Mouse (Mus musculus) ovary, postnatal 36 days (tissue): ENCODE results near the gene H2-D1.
A peak's percentile ranks its signal among the peaks of the same experiment; 100 is the strongest.
"Not testable (repeated sequence)": the region's sequence is repeated elsewhere in the genome, so short reads cannot be mapped to it uniquely, and the experiment has no call there.

Experiments
- DNase-seq: peaks from one replicate; pipeline ENCODE4 v3.0.0; 2022; ENCODE audit warnings: low spot score, mixed read lengths

H2-D1 gene

DNA sequence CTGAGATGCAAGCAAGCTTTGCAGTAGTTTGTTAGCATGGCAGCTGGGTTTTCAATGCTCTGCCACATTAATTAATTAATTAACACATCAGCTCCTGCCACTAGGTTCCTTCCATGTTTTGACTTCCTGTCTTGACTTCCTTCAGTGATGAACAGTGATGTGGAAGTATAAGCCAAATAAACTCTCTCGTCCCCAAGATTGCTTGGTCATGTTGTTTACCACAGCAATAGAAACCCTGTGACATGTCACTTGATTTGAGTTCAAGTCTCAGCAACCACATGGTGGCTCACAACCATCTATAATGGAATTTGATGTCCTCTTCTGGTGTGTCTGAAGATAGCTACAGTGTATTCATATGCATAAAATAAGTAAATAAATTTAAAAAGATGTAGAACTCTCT lies 5.2 kb upstream of the H2-D1 start:
- no peak for DNase-seq

DNA sequence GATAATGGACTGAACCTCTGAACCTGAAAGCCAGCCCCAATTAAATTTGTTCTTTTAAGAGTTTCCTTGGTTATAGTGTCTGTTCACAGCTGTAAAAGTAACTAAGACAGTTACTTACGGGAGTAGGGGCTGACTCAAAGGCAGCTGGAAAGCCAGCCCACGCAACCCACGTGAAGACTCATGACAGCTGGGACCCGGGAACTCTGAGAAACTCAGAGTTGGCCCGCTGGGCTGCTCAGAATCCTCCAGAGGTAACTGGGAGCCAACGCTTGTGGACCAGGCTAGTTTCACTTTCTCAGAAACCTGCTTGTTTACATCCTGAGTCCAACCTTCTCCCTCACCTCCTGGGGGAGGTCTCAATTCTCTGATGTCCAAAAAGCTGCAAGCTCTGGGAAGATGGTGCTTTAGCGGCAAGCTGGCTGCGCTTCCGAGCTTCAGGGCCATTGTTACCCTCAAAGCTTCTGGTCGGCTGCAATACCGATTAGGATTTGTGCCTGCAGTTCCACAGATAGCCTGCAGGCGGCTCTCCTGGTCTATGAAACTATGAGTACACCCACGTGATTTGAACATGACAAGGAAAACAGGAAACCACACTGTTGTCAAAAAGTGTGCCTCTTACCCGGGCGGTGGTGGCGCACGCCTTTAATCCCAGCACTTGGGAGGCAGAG lies 4.6 kb upstream of the H2-D1 start:
- DNase-seq = peak; percentile 89

DNA sequence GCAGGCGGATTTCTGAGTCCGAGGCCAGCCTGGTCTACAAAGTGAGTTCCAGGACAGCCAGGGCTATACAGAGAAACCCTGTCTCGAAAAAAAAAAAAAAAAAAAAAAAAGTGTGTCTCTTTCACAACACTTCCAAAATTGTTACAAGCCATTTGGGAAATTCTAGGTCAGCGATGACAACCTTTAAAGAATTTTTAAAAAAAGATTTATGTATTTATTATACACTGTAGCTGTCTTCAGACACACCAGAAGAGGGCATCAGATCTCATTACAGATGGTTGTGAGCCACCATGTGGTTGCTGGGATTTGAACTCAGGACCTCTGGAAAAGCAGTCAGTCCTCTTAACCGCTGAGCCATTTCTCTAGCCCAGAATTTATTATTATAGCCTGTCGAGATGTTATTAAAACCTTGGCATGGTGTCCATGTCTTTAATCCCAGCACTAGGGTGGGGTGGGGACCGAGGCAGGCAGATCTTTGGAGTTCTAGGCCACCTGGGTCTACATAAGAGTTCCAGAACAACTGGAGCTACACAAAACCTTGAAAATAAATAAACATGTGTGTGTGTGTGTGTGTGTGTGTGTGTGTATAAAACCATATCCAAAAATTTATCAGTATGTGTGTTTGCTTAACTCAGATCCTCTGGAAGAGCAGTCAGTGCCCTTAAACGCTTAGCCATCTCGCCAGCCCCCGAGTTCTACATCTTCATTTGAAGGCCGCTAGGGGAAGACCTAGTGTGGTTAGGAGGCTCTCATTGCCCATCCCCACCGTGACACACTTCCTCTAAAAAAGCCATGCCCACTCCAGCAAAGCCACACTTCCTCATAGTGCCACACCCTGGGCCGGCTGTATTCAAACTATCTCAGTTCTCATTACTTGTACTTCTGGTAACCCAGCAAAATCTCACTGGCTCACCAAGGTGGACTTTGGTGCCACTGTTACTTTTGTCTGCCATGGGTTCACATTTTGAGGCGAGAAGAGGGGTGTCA lies 3.7 kb upstream of the H2-D1 start:
- no peak for DNase-seq

DNA sequence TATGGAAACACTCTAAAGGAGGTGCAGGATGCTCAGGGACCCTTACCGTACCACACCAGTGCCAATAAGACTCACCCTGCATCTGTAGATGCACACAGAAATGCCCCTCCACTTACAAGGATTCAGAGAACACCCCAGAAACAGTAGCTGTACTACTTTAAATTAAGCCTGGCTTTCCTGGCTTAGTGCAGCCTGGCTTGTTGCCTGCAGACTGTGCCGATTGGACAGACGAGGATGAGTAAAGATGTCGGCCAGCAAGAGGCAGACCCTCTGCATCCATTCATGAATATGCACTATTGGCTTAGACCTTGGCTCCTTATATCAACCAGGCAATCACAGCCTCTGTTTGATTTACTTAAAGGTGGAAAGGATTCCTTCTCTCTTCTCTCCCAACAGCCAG lies 2.9 kb upstream of the H2-D1 start:
- DNase-seq = no peak

DNA sequence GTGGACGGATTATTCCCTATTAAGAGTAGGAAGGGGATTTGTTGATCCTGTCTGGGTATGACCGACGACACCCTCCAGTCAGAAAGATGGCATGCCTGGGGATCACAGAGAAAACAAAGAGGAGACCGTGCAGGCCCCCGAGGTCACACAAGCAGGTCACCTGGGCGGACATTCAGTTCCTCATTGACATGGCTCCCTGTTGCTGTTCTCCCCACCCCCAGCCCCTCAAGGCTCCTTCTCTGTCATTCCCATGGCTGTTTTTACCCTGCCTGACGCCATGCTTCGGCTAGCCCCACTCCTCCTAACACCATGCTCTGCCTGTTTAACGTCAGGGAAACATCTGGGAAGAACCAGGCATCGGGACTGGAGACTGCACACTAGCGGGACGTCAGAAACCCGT lies 879 bp upstream of the H2-D1 start:
- no peak for DNase-seq

DNA sequence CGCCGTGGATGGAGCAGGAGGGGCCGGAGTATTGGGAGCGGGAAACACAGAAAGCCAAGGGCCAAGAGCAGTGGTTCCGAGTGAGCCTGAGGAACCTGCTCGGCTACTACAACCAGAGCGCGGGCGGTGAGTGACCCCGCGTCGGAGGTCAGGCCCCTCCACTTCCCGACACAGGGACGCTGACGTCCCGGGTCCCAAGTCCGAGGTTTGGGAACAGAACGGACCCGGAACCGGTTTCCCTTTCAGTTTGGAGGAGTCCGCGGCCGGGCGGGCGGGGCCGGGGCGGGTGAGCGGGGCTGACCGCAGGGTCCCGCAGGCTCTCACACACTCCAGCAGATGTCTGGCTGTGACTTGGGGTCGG lies 973 bp downstream of the H2-D1 start:
- DNase-seq = no peak

DNA sequence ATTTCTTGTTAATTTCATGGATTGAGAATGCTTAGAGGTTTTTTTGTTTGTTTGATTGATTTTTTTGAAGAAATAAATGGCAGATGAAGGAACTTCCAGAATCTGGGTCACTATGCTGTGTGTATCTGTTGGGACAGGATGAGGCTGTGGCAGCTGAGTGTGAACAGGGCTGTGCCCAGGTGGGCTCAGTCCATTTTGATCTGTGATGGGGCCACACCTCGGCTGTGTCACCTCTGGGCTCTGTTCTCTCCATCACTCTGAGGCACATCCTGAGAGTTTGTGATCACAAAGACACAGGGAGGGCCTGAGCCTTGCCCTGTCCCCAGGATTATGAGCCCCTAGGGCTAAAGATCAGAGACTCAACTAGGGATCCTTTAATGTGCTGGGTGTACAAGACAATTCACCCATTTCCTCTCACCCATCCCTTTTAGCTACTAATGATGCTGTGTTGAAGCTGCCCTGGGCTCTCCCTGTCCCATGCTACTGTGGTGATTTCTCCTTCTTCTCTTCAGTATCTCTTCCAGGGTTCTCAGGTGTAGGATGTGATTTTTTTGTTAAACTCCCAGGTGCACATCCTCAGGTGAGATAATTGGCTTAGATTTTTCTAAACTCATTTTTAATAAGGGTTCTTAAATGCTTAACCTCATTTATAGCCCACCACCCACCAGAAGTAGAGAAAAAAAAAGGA lies 5.0 kb downstream of the H2-D1 start:
- no peak for DNase-seq

DNA sequence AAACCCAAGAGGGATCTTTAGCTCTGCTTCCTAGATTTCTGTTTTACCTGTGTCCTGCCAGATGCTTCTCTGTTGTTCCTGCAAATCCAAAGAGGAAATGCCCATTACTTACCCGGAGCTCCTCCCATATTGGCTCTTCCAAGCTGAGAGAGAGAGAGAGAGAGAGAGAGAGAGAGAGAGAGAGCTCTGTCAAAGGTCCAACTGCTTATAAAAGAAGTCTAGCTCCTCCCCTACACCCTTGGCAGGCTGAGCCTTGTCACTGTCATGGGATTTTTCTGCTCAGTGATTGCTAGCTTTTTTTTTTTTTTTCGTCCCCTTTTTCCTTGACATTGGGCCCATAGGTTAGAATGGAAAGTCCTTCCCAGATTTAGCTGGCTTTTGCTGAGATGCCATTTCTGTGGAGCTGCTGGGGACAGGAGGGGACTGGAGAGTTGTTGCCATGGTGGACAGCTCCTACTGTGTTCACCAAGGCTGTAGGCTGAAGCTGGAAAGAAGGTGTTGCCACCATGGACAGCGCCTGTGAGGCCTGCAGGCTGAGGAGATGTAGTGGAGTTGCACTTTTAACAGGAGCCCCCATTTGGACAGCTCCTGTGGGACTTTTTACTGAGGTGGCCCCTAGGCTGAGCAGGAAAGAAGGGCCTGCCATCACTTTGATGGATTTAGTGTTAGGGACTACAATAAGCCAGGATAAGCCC lies 7.3 kb downstream of the H2-D1 start:
- peak; percentile 75 for DNase-seq

DNA sequence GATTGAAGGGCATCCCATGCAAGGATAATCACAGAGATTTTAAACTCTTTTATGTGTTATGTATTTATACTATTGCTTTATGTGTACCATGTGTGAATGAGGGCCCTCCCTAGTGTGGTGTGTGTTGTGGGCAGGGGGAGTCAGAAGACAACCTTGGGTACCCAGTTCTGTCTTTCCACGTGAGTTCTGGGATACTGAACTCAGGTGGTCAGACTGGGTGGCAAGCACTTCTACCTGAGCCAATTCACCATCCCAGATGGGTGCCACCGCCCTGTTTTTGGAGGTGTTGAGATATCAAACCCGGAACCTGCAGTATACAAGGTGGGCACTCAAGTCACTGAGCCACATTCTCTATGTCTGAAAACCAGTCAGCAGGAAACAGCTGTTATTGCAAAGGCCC lies 9.7 kb downstream of the H2-D1 start:
- DNase-seq = no peak

DNA sequence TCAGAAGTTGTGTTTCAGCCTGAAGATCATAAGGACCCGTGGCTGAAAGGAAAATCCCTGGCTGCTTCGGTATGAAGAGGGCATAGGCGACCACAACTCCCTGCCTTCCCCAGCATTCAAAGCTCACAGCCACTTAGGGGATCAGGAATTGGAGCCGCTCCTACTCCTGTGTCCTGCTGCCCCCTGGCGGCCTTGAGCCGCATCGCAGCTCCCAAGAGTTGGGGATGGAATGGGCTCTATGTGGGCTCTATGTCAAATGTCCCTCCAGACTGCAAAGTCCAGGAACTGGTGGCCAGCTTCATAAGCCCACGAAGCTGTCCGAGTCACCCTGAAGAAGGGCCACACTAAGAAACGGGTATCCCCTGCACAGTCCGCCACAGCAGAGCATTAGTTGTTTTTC lies 12.2 kb downstream of the H2-D1 start:
- peak; percentile 83 for DNase-seq

DNA sequence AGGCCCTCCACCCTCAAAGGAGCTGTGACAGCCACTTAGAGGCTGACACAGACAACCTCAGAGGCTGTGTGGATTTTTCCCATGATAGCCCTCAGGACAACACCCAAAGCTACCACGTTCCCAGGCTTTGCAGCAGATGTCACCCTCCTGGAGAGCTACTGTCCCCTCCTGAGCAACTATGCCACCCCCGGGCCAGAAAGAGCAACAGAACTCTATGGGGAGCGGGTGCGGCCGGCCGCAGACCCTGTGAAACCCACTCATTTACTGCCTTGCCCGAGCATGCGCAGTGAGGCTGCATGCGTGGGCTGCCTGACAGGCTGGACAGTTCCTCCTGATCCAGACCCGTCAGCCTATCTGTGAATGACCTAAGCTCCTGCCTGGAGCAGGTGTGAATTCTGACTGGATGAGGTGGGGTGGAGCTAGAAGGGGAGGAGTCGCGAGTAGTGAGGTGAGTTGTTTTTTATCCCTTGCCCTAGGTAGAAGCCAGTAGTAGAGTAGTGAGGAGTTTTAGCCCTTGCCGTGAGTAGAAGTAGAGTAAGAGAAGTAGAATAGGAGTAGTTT lies 13.9 kb downstream of the H2-D1 start:
- no peak for DNase-seq

DNA sequence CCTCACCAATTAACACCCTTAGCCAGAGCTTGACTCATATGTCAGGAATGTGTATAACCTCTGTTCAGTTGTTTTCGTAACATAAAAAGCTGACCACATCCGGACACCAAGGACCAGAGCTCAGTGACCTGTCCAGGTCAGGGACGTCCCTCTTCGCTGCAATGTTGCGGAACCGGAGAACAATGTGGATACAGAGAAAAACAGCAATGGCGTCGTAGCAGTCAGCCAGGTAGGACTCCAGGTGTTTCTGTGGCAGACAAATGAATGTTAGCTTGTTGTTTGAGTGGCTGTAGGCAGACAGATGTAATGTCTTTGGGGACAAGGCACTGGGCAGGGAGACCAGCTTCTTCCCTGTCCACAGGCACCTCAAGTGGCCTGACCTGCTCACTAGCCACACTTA lies 15.5 kb downstream of the H2-D1 start:
- DNase-seq = no peak

DNA sequence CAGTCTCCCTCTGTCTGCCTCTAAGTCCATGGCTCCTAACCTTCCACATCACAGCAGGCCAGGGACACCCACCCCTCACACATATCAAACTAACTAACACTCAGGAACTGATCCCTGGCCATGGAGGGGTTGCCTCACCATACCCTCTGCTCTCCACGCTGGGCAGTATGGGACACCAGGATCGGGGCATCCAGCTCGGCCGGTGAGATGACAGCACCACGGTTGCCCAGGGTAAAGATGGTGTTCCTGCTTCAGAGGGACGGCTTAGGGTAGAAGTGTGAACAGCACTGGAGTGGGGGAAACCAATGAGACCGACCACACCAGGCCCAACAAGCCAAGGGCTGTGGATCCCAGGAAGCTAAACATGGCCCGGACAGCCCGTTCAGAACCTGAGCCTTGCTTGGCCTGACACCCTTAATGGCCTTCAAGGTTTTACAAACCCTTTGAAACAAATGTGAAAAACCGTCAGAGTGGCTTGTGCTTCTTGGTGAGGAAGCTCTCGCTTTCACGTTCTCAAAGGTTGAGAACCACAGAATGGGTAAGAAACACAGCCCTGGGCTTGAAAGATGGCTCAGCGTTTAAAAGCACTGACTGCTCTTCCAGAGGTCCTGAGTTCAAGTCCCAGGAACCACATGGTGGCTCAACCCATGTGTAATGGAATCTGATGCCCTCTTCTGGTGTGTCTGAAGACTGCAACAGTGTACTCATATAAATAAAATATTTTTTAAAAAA lies 16.6 kb downstream of the H2-D1 start:
- no peak for DNase-seq

DNA sequence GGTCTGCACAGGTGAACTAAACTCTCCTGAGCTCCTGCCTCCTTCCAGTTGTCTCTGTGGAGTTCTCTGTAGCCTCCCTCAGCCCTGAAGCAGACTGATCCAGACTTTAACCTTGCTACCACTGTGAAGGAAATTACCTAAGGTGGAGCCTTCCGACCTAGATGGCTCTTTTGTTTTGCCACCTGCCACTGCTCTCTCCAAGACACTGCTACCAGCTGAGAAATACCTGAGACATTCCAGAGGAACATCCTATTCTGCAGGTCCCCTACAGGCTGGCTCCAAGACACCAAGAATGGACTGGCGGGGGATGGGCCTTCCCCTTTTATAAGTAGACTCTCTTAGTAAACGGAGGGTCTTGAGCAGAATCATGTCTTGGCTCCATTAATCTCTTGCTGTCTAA lies 17.7 kb downstream of the H2-D1 start:
- DNase-seq = no peak

DNA sequence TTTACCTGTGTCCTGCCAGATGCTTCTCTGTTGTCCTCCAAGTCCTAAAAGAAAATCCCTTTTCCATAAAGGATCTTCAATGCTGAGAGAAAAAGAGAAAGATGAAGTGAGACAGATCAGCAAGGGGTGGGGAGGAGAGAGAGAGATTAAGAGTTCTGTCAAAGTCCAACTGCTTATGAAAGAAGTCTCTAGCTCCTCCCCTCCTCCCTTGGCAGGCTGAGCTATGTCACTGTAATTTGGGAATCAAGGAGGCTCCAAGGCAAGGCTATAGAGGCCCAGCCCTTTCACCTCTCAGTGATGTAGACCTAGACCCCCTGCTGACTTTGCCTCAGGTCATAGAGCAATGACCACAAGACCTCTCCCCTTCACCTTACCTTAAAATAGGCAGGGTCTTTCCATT lies 22.9 kb downstream of the H2-D1 start:
- DNase-seq = no peak

DNA sequence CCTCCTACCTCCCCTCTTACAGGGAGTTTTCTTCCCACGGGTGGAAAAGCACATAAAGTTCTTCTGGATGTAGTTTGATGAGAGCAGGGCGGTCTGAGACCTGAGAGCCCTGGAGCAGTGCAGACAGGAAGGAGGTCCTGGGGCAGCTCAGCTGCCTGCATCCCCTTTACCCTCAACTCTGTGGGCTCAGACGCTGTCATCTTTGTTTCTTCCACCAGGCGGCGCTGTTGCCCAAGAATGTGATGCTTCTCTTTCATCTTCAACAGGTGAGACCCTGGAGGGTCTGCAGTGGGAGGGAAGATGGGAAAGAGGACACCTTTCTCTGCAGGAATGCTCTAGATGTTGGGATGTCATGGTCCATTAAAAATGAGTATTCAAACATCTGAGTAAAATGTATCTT lies 33.3 kb downstream of the H2-D1 start:
- peak; percentile 49 for DNase-seq

DNA sequence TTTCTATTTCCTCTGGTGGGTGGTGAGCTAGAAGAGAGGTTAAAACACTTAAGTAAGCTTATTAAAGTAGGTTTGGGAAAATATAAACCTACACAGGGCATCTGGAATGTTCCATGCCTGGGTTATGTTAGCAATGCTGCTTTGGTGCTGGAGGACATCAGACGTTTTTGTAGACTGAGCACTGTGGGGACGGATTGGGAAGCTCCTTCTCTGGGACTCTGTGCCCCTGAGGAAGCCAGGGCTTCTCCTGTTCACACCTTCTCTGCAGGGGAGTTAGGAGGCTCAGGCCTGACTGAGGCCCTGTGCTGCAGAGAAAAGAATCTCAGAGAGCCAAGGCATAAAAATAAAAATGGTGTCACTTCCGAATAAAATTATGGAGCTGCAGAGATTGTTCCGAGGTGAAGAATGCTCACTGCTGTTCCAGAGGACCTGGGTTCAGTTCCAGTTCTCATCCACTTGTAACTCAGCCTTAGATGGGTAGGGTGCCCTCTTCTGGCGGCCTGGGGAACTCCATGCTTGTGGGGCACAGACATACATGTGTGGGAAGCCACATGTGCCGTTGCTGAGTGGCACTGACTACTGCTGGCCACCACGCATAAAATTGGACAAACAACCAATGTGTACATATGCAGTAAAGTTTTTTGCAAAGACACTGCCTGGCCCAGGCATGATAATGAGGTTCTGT lies 37.9 kb downstream of the H2-D1 start:
- DNase-seq = not testable (repeated sequence)

DNA sequence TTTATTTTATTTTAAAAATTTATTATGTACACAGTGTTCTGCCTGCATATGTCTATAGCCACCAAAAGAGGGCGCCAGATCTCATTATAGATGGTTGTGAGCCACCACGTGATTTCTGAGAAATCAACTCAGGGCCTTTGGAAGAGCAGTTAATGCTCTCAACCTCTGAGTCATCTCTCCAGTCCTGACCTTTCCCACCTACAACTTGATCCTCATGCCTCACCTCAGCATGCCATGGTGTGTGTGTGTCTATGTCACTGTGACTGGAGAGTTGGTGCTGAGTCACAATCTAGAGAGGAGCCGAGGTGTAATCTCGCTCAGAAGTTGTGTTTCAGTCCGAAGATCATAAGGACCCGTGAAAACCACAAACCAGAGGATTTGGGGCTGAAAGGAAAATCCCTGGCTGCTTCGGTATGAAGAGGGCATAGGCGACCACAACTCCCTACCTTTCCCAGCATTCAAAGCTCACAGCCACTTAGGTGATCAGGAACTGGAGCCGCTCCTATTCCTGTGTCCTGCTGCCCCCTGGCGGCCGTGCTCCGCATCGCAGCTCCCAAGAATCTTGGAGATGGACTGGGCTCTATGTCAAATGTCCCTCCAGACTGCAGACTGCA lies 39.2 kb downstream of the H2-D1 start:
- DNase-seq = peak; percentile 86

DNA sequence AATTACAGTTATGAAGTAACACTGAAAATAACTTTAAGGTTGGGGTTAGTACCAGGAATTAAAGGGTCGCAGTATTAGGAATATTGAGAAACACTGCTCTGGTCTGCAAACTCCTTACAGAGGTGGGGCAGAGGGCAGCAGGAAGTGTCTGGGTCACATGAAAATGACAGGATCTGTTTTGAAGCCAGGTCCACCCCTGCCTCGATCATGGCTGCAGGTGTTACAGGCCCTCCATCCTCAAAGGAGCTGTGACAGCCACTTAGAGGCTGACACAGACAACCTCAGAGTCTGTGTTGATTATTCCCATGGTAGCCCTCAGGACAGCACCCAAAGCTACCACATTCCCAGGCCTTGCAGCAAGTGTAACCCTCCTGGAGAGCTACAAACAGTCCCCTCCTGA lies 40.7 kb downstream of the H2-D1 start:
- DNase-seq = no peak

DNA sequence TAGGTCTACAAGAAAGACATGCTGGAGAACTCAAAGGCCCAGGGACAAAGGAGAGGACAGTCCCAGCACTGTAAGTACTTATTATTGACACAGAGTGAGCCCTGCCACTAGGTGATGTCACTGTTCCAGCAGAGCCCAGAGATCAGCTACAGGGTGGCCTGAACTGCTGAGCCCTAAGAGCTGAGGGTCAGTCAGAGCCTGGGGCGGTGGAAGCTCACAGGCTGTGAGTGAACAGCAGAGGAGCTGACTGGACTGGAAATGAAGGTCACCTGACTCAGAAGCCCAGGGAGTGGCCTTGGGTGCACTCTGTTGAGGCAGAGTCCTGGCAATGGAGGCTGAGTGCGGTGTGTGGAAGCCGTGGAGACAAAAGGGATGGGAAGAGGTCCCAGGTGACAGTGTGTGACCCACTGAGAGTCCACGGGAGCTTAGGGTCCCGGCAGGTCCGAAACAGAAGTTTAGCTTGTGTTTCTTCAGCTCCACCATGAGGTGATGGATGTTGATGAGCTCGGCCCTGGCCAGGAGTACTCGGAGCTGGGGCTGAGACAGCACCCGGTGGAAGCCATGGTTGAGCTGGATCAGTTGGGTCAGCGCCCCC lies 41.3 kb downstream of the H2-D1 start:
- peak; percentile 28 for DNase-seq
